Mouse (Mus musculus) C2C12 (cell line): Measurements from ENCODE around the gene Foxp1. TPM values are rescaled to one million over a fixed set of nuclear protein-coding genes. Genes with fewer than 3 reads are reported as not detected.
A peak's percentile ranks its signal among the peaks of the same experiment; 100 is the strongest.

Experiments used
- H3K27me3 ChIP-seq: one replicate; pipeline ENCODE4 v1.6.1; 2011; ENCODE audit not compliant: control insufficient read depth, insufficient read depth, insufficient read length
- H3K36me3 ChIP-seq: one replicate; pipeline ENCODE4 v1.6.1; 2011; ENCODE audit not compliant: control insufficient read depth, insufficient read depth
- H3K4me3 ChIP-seq: one replicate; pipeline ENCODE4 v1.5.1; 2011; ENCODE audit warnings: mild to moderate bottlenecking, control low read depth; ENCODE audit not compliant: poor library complexity, insufficient read depth, severe bottlenecking
- H3K79me2 ChIP-seq: one replicate; pipeline ENCODE4 v1.6.1; 2011; ENCODE audit not compliant: control insufficient read depth, insufficient read depth
- H3K79me3 ChIP-seq: one replicate; pipeline ENCODE4 v1.6.1; 2011; ENCODE audit warnings: low read depth, control low read depth
- H3ac ChIP-seq: one replicate; pipeline ENCODE3; 2011; ENCODE audit warnings: low read depth; ENCODE audit not compliant: control insufficient read depth, insufficient read length
- CEBPB ChIP-seq: IDR thresholded peaks from one replicate; pipeline ENCODE4 v1.6.1; 2011; ENCODE audit warnings: low read depth, mild to moderate bottlenecking, control low read depth, moderate library complexity
- CTCF ChIP-seq: IDR thresholded peaks from one replicate; pipeline ENCODE4 v1.5.1; 2011; ENCODE audit not compliant: control insufficient read depth, insufficient read depth, insufficient read length
- FOSL1 ChIP-seq: IDR thresholded peaks from one replicate; pipeline ENCODE4 v1.8.0; 2011; ENCODE audit warnings: mild to moderate bottlenecking, low read length; ENCODE audit not compliant: poor library complexity, insufficient read depth, severe bottlenecking
- MAX ChIP-seq: IDR thresholded peaks from one replicate; pipeline ENCODE4 v1.6.1; 2011; ENCODE audit warnings: mild to moderate bottlenecking, control low read depth
- MYOD1 ChIP-seq: IDR thresholded peaks from one replicate; pipeline ENCODE4 v1.6.1; 2011; ENCODE audit warnings: low read depth; ENCODE audit not compliant: control insufficient read depth, insufficient read length
- MYOG ChIP-seq: IDR thresholded peaks from one replicate; pipeline ENCODE4 v1.6.1; 2011; ENCODE audit not compliant: control insufficient read depth, insufficient read length; ENCODE audit errors: extremely low read depth
- USF1 ChIP-seq: IDR thresholded peaks from one replicate; pipeline ENCODE4 v1.6.1; 2011; ENCODE audit warnings: low read depth, mild to moderate bottlenecking, control low read depth, moderate library complexity
- polyA plus RNA-seq: library from polyadenylated mRNA; unstranded; fragments of >200 nt; fragmentation: generic; extraction: Trizol; gene quantifications from one replicate; pipeline ENCODE4 v1.2.1, GENCODE M21; 2012; ENCODE audit warnings: missing spikeins

Foxp1 gene
- polyA plus RNA-seq, 1 experiment: 25.9 TPM

DNA sequence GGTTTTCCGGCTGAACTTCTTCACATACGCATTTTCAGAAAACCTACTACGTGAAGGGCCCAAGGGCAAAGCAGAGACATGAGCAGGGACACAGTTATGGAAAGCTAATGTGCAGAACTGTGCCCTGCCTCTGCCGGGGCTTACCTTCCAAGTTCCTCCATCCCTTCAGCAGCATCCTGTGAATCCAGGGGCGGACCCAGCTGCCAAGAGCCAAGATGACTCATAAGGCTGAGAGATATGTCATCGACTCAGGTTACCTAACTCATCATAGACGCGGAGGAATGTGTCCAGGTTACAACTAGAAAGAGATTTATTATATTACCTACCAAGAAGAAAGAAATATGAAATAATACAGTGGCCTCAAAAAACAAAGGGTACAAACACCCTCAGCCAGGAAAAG, 56.2 kb downstream of the Foxp1 start:
- TF ChIP-seq CEBPB: no peak
- no peak for TF ChIP-seq MAX
- TF ChIP-seq FOSL1: peak; percentile 14
- Histone ChIP-seq H3K79me2 (no peaks in the 10 kb centered on the region), H3K27me3 (no peaks in the 10 kb centered on the region), H3ac (no peak overlapping the region), H3K36me3 (no peaks in the 10 kb centered on the region), H3K79me3 (no peaks in the 10 kb centered on the region), H3K4me3 (no peak overlapping the region)

DNA sequence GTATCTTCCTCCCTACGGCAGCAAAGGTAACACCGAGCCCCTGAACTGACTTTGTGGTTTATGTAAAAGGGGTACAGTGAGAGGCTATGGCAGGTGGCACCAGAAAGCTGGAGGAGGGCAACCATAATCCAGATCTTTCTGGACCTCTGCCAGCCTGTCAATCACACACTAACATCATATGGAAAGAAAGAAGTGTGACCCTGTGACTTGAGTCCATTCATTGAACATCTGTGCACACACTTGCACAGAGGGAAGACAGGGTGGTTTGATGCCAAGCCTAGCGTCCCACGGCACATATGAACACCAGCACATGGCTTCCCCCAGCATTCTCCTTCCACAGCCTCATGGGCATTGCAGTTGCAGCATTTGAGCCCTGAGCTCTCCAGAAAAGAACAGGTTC, 58.1 kb downstream of the Foxp1 start:
- Histone ChIP-seq H3K36me3 (no peaks in the 10 kb centered on the region), H3K79me3 (no peaks in the 10 kb centered on the region), H3K4me3 (no peak overlapping the region), H3ac (no peak overlapping the region), H3K79me2 (no peaks in the 10 kb centered on the region), H3K27me3 (no peaks in the 10 kb centered on the region)
- no peak for TF ChIP-seq MYOG
- no peak for TF ChIP-seq CTCF
- TF ChIP-seq MAX: no peak
- TF ChIP-seq CEBPB: no peak
- TF ChIP-seq USF1: no peak
- no peak for TF ChIP-seq MYOD1
- no peak for TF ChIP-seq FOSL1

DNA sequence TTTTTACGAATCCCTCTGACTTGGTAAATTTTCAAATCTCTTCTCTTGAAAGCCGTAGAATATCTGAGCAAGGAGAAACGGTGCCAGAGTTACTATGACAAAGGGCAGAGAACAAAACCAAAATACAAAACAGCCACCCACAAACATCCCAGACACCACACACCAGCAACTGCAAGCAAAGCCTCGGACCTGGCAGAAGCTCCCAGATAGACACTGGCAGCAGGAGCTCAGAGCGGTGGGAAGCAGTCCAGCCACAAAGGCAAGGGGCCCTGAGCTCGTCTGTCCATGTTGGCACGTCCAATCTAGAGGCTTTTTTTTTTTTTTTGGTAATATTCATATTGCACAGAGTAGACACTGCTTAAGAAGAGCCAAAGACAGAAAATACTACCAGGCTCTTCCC, 58.6 kb downstream of the Foxp1 start:
- Histone ChIP-seq H3K79me3 (no peaks in the 10 kb centered on the region), H3ac (no peak overlapping the region), H3K36me3 (no peaks in the 10 kb centered on the region), H3K27me3 (no peaks in the 10 kb centered on the region), H3K79me2 (no peaks in the 10 kb centered on the region), H3K4me3 (no peak overlapping the region)
- no peak for TF ChIP-seq FOSL1
- no peak for TF ChIP-seq CTCF
- TF ChIP-seq USF1: no peak
- no peak for TF ChIP-seq MAX
- TF ChIP-seq MYOD1: no peak
- TF ChIP-seq CEBPB: no peak
- TF ChIP-seq MYOG: no peak

DNA sequence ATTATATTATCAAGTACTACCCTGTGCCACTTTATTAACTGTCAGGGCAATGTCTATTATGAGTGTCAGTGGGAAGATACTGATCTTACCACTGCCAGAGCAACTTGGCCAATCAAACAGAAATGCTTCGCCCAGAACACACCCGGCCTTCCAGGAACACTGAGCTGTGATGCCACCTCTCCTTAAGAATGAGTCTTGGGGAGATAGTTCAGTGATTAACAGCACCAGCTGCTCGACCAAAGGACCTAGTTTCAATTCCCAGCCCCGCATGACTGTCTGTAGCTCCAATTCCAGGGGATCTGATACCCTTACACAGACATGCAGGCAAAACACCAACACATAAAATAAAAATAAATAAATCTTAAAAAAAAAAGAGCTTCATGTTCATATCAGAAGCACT, 63.7 kb downstream of the Foxp1 start:
- no peak overlapping the region for H3K4me3 ChIP-seq
- H3K27me3 ChIP-seq: no peaks in the 10 kb centered on the region
- H3K79me3 ChIP-seq: no peaks in the 10 kb centered on the region
- H3K36me3 ChIP-seq: no peaks in the 10 kb centered on the region
- H3ac ChIP-seq: no peak overlapping the region
- no peak for TF ChIP-seq CEBPB
- no peak for TF ChIP-seq MYOG
- TF ChIP-seq FOSL1: no peak
- no peak for TF ChIP-seq CTCF
- no peak for TF ChIP-seq USF1
- no peak for TF ChIP-seq MYOD1
- no peak for TF ChIP-seq MAX
- no peaks in the 10 kb centered on the region for H3K79me2 ChIP-seq

DNA sequence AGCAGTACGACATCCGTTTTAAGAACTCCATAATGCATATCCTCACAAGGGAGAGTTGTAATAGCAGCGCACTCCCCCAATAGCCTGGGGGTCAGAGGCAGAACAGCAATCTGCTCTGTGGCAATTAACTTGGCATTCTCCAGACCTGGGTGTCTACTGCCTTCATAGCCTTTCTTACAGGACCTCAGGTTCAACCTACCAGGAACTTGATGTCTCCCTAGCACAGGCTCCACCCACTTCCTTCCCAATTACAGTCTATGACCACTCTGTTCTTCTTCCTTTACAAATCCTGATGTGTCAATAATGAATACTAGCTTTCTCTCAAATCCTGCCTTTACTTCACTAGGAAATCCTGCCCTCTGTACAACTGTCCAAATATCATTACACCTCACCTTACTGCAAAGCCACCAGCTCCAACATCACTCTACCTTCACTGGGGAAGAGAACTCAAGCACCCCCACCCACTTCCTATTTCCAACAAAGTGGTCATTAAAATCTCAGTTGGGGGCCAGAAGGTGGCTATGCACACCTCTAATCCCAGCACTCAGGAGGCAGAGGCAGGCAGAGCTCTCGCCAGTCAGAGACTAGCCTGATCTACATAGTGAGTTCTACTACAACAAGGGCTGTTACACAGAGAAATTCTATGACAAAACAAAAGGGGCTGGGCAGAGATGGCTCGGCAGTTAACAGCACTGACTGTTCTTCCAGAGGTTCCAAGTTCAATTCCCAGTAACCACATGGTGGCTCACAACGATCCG, 68.6 kb downstream of the Foxp1 start:
- Histone ChIP-seq H3K4me3 (no peak overlapping the region), H3ac (no peak overlapping the region), H3K79me2 (no peaks in the 10 kb centered on the region), H3K79me3 (no peaks in the 10 kb centered on the region), H3K36me3 (no peaks in the 10 kb centered on the region), H3K27me3 (no peaks in the 10 kb centered on the region)
- TF ChIP-seq USF1 (no peak), CTCF (no peak), MYOD1 (no peak), MYOG (no peak), CEBPB (no peak), MAX (no peak), FOSL1 (no peak)

DNA sequence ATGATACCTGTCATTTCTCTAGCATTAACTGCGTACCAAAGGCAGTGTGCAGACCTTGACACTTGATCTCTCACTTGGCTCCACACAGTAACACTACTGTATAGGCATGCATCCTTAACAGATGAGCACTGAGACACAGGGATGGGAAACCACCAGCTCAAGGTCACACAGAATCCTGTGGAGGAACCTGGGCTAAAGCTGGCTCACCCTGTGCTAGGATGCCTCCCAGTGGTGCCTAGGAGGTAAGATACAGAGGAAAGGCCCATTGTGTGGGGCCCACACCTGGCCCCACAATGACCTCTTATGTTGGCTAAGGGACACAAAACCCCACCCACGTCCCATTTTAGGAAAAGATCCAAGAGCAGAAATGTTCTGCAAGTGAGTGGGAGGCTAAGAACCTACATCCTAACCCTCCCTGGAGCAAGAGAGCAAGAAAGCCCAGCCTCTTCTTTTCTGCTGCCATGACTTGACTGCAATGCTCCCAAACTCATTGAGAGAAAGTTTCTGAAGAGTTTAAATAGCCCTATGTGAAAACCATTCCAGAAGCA, 69.8 kb downstream of the Foxp1 start:
- no peak overlapping the region for H3K4me3 ChIP-seq
- peak; percentile 8 for TF ChIP-seq CTCF
- TF ChIP-seq MYOG: no peak
- no peak overlapping the region for H3ac ChIP-seq
- no peaks in the 10 kb centered on the region for H3K79me2 ChIP-seq
- H3K79me3 ChIP-seq: no peaks in the 10 kb centered on the region
- no peaks in the 10 kb centered on the region for H3K36me3 ChIP-seq
- H3K27me3 ChIP-seq: no peaks in the 10 kb centered on the region
